Mouse (Mus musculus) liver, embryonic 15.5 days (tissue): Measurements from ENCODE around the gene Gpr65. TPM values are rescaled to one million over a fixed set of nuclear protein-coding genes. Genes with fewer than 3 reads are reported as not detected.

Experiments
- ATAC-seq: fragments of 200-750 bp; cut with Nextera tagmentation; 2 replicates; pipeline ENCODE4 v1.8.0; 2017; ENCODE audit warnings: moderate number of reproducible peaks, mild to moderate bottlenecking, moderate library complexity; ENCODE audit not compliant: insufficient read depth
- H3K27ac ChIP-seq: fragments of 300-500 bp; sonication (generic); replicated peaks from 2 replicates; pipeline ENCODE4 v1.5.1; 2015; ENCODE audit warnings: mild to moderate bottlenecking, inconsistent platforms
- H3K27me3 ChIP-seq: fragments of 300-500 bp; sonication (generic); 2 replicates; pipeline ENCODE4 v1.6.1; 2015; ENCODE audit warnings: mild to moderate bottlenecking, inconsistent platforms
- H3K36me3 ChIP-seq: fragments of 300-500 bp; sonication (generic); replicated peaks from 2 replicates; pipeline ENCODE4 v1.6.1; 2015; ENCODE audit warnings: moderate library complexity, mild to moderate bottlenecking, inconsistent platforms
- H3K4me1 ChIP-seq: fragments of 300-500 bp; sonication (generic); replicated peaks from 2 replicates; pipeline ENCODE4 v1.6.1; 2015; ENCODE audit warnings: inconsistent platforms
- H3K4me2 ChIP-seq: fragments of 300-500 bp; sonication (generic); 2 replicates; pipeline ENCODE4 v1.6.1; 2015; ENCODE audit warnings: moderate library complexity, mild to moderate bottlenecking, inconsistent platforms
- H3K4me3 ChIP-seq: fragments of 300-500 bp; sonication (generic); replicated peaks from 2 replicates; pipeline ENCODE4 v1.5.1; 2015; ENCODE audit warnings: mild to moderate bottlenecking, inconsistent platforms
- H3K9ac ChIP-seq: fragments of 300-500 bp; sonication (generic); 2 replicates; pipeline ENCODE4 v1.6.1; 2015; ENCODE audit warnings: moderate library complexity, mild to moderate bottlenecking, inconsistent platforms
- H3K9me3 ChIP-seq: fragments of 300-500 bp; sonication (generic); replicated peaks from 2 replicates; pipeline ENCODE4 v1.6.1; 2016; ENCODE audit warnings: inconsistent platforms
- WGBS: fragments of 180-500 bp; shearing (Covaris S2); methylation state at CpG from one replicate; pipeline ENCODE4 v1.1.7; 2015; ENCODE audit warnings: mixed read lengths; ENCODE audit not compliant: insufficient replicate concordance; 5-methylcytosine and 5-hydroxymethylcytosine counted together
- polyA plus RNA-seq: library from polyadenylated mRNA; unstranded; fragments of >200 nt; fragmentation: Nextera tagmentation; extraction: Ambion mirVana; gene quantifications from 2 replicates; pipeline ENCODE4 v1.2.1, GENCODE M21; 2015

Gene Gpr65
- polyA plus RNA-seq, 1 experiment from 2014 or later: 3.3 TPM

DNA sequence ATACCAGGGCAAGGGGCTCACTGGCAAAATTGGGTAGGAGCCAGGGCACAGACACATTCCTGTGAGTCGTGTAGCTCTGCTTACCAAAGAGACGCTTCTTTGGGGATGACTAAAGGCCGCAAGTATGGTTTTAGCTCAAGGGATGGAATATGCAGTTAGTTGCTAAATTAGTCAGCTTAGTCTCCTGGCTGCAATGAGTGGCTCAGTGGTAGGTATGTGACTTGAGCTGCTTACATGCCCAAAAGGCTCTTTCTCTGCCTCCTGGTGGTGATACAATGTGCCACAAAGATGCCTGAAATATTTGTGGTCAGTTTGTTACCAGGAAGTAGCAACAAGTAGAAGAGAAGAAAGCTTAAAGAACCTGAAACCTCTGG lies 15.0 kb downstream of the Gpr65 start:
- Histone ChIP-seq H3K4me2 (no peak overlapping the region), H3K4me3 (no peak overlapping the region), H3K9ac (no peak overlapping the region), H3K27ac (no peak overlapping the region), H3K36me3 (no peaks in the 10 kb centered on the region), H3K27me3 (no peaks in the 10 kb centered on the region), H3K9me3 (no peaks in the 10 kb centered on the region), H3K4me1 (no peaks in the 10 kb centered on the region)
- 42% methylated on average over 3 of the region's 3 CpGs for WGBS
- ATAC-seq: peak; percentile 42; the same call in 1 of the 2 replicates

DNA sequence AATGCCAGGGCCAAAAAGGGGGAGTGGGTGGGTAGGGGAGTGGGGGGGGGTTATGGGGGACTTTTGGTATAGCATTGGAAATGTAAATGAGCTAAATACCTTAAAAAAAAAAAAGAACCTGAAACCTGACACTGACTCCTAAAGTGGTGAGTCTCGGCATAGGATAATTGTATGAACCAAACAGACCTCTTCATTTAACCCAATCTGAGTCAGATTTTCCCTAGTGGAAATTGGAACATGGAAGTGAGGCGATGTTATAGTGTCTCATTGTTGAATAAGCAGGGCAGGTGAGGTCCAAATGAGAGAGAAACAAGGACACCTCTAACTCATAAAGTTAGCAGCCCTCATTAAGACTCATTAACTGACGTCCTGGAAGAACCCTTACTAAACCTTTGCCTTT lies 16.0 kb downstream of the Gpr65 start:
- no peak overlapping the region for H3K27ac ChIP-seq
- H3K4me3 ChIP-seq: no peak overlapping the region
- WGBS: 63% methylated on average over 3 of the region's 3 CpGs
- ATAC-seq: no peak
- H3K9ac ChIP-seq: no peak overlapping the region
- H3K9me3 ChIP-seq: no peaks in the 10 kb centered on the region
- H3K4me1 ChIP-seq: no peaks in the 10 kb centered on the region
- no peaks in the 10 kb centered on the region for H3K27me3 ChIP-seq
- H3K36me3 ChIP-seq: no peaks in the 10 kb centered on the region
- H3K4me2 ChIP-seq: no peak overlapping the region

DNA sequence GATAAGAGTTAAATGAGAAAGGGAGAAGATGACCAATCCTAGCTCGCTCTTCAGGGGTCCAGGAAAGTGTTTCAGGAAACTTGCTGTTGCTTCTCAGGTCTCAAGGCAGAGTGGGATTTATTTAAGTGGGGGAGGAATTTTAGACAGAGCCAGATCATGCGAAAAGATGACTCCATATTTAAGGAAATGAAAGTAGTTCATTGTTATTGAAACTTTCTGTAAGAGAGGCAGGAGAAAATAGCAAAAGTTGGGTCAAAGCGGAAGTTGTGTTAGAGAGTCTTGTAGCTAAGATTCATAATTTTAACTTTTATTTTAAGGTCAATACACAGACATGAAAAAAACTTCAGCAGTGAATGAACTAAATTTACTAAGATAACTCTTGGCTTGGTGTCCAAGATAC lies 22.0 kb downstream of the Gpr65 start:
- H3K4me3 ChIP-seq: no peak overlapping the region
- H3K36me3 ChIP-seq: no peaks in the 10 kb centered on the region
- H3K4me2 ChIP-seq: no peak overlapping the region
- H3K4me1 ChIP-seq: no peaks in the 10 kb centered on the region
- no peak overlapping the region for H3K27ac ChIP-seq
- H3K9me3 ChIP-seq: no peaks in the 10 kb centered on the region
- no peak for ATAC-seq
- H3K9ac ChIP-seq: no peak overlapping the region
- WGBS: 65% methylated on average over 3 of the region's 3 CpGs
- no peaks in the 10 kb centered on the region for H3K27me3 ChIP-seq

DNA sequence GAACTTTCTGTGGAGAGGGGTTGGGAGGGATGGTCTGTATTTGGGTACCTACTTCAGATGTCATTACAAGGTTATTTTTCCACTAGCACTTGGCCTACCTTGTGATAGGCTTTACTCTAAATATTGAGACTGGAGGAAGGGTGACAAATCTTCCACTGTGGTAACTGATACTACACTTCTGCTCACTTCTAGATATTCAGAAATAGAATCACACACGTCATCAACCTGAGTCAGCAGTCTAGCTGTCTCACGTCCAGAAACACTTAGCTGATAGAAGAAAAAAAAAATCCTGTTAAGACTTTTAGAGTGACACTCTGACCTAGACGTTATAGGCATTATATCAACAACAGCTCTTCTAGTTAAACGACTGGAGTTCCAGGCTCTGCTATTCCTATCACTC lies 23.8 kb downstream of the Gpr65 start:
- no peaks in the 10 kb centered on the region for H3K4me1 ChIP-seq
- no peak for ATAC-seq
- H3K27ac ChIP-seq: no peak overlapping the region
- no peaks in the 10 kb centered on the region for H3K27me3 ChIP-seq
- WGBS: 34% methylated on average over 4 of the region's 4 CpGs
- H3K36me3 ChIP-seq: no peaks in the 10 kb centered on the region
- H3K9ac ChIP-seq: no peak overlapping the region
- no peaks in the 10 kb centered on the region for H3K9me3 ChIP-seq
- H3K4me3 ChIP-seq: no peak overlapping the region
- H3K4me2 ChIP-seq: no peak overlapping the region

DNA sequence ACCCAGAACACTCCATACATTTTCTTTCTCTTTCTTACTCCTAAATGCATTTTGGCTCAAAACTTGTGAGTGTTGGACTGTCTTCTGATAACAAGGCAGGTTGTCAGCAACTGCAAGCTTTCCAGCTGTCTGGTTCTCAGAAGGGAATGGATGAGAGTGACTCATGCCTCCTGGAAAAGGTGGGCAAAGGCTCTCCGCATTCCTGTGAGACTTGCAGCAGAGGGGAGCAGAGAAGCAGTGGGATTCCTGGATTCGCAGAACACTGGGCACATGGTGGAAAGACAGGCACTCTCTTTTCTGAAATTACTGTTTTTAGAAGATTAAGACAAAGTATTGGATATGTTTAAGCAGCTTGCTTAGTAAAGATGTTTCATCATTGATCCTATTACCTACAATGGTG lies 25.8 kb downstream of the Gpr65 start:
- WGBS: 54% methylated on average over 2 of the region's 2 CpGs
- Histone ChIP-seq H3K27ac (no peak overlapping the region), H3K4me1 (no peaks in the 10 kb centered on the region), H3K9ac (no peak overlapping the region), H3K4me3 (no peak overlapping the region), H3K4me2 (no peak overlapping the region), H3K27me3 (no peaks in the 10 kb centered on the region), H3K9me3 (no peaks in the 10 kb centered on the region), H3K36me3 (no peaks in the 10 kb centered on the region)
- ATAC-seq: no peak

DNA sequence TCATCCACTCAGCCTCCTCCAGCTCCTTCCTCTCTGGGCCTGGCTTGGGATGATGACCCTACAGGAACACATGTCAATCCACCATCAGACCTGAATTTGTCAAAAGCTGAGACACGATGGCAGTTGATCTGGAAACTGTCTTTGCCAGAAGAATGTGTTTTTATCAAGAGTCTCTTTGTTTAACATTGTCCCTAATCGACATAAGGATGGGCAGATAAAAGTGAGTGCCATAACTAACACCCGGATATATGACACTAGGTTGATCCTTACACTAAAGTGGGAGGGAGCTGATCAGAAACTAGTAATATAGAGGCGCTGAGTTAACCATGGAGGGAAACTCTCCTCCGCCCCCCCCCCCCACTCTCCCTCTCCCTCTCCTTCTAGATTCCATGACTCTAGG lies 33.5 kb downstream of the Gpr65 start:
- Histone ChIP-seq H3K4me3 (no peak overlapping the region), H3K27me3 (no peaks in the 10 kb centered on the region), H3K27ac (no peak overlapping the region), H3K9ac (no peak overlapping the region), H3K4me1 (no peaks in the 10 kb centered on the region), H3K4me2 (no peak overlapping the region), H3K36me3 (no peaks in the 10 kb centered on the region), H3K9me3 (no peaks in the 10 kb centered on the region)
- ATAC-seq: no peak
- WGBS: 46% methylated on average over 5 of the region's 5 CpGs

DNA sequence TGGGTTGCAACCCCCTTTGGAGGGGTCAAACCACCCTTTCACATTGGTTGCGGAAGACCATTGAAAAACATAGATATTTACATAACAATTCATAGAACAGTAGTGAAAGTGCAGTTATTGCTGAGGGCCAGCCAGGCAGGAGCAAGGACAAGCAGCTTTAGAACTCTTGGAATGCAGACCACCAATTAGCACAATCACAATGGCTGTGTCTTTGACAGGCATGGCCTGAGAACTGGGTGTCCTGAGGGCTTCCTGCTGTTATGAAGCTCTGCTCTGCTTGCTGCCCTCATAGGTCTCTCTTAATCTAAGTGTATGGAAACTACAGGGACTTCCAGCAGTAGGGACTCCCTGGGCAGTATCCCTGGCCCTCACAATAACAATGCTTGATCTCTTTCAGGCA lies 34.6 kb downstream of the Gpr65 start:
- H3K27ac ChIP-seq: no peak overlapping the region
- H3K27me3 ChIP-seq: no peaks in the 10 kb centered on the region
- no peak for ATAC-seq
- H3K9me3 ChIP-seq: no peaks in the 10 kb centered on the region
- H3K4me3 ChIP-seq: no peak overlapping the region
- H3K9ac ChIP-seq: no peak overlapping the region
- WGBS: 86% methylated on average over 1 of the region's 1 CpGs
- no peaks in the 10 kb centered on the region for H3K4me1 ChIP-seq
- no peak overlapping the region for H3K4me2 ChIP-seq
- no peaks in the 10 kb centered on the region for H3K36me3 ChIP-seq

DNA sequence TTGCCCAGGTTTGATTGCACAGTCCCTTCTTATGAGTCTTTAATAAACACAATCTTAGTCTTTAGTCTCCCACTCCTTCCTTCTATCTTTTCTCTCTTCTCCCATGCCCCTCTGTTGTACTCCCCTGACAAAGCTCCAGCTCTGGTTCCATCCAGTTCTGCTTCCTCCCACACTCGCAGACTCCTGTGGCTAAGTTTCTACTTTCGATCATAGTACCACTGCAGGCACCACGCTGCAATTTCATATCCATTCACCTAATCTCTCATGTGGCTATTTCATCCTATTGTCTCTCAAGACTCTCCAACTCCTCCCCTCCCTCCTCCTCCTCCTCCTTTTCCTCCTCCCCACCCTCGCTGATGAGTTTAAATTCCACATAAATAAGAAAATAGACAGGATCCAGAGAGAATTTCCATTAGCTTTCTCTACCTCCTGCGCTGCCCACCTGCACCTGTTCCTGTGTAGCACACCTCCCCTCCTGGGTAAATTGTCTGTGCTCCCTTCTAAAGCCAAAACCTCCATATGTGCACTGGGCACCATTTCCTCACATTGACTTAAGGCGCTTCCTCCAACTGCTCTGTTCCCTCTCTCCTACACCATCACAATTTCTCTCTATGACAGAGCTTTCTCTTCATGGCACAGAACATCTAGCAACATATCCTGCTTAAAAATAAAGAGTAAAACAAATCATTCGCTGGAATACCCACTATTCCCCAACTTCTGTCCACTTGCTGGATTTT lies 38.9 kb downstream of the Gpr65 start:
- H3K4me1 ChIP-seq: no peaks in the 10 kb centered on the region
- no peak overlapping the region for H3K27ac ChIP-seq
- no peak overlapping the region for H3K9ac ChIP-seq
- no peak overlapping the region for H3K4me3 ChIP-seq
- no peaks in the 10 kb centered on the region for H3K27me3 ChIP-seq
- no peaks in the 10 kb centered on the region for H3K36me3 ChIP-seq
- H3K9me3 ChIP-seq: no peaks in the 10 kb centered on the region
- ATAC-seq: no peak
- WGBS: 64% methylated on average over 7 of the region's 7 CpGs
- no peak overlapping the region for H3K4me2 ChIP-seq

DNA sequence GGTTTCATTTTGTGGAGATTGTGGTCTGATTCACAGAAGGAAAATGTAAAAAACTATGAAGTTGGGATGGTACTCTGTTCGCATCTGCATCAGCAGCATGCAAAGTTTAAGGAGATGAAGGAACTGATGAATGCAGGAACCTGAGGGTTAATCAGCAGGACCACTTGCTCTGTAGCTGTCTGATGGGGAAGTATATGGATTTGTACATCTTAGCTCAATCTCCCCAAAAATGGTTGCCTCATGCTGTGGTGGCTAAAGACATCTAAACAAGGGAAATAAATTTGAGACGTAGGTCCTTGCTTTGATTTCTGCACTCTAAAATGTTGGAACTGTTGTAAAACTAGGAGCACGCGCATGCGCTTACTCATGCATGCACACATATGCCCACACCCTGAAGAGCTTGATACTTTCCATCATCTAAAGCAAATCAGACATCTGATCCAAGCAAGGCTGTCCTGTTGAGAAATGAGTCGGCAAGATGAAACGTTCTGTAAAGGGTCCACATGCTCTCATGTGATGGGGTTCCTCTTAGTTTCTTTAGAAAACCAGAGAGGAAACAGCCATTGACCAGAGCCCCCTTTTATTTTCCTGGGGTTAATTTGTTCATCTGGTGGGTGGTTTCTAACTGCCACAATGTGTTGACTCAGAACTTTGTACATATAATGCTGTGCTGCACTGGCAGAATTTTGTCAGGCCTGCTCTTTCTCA lies 43.1 kb downstream of the Gpr65 start:
- no peaks in the 10 kb centered on the region for H3K36me3 ChIP-seq
- H3K9ac ChIP-seq: no peak overlapping the region
- no peaks in the 10 kb centered on the region for H3K9me3 ChIP-seq
- H3K27me3 ChIP-seq: no peaks in the 10 kb centered on the region
- H3K4me1 ChIP-seq: no peaks in the 10 kb centered on the region
- H3K4me3 ChIP-seq: no peak overlapping the region
- H3K4me2 ChIP-seq: no peak overlapping the region
- 53% methylated on average over 7 of the region's 7 CpGs for WGBS
- no peak overlapping the region for H3K27ac ChIP-seq
- no peak for ATAC-seq

DNA sequence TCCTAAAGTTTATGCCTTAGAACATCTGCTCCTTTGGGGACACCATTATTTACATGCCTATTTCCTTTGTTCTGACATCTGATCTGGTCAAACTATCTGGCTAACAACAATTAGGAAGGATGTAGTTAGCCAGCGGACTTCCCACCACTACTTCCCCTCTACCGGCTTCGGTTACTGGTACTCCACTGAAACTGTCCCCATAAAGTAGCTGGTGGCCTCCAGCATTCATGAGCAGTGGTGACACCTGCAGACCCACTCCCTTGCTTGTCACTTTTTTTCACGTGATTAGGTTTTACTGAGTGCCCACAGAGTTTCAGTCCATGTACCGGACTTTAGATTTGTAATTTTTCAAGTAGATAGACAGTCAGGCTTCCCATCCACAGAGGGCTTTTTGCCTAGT lies 47.5 kb downstream of the Gpr65 start:
- no peak overlapping the region for H3K9ac ChIP-seq
- no peak overlapping the region for H3K4me2 ChIP-seq
- H3K4me1 ChIP-seq: no peaks in the 10 kb centered on the region
- H3K4me3 ChIP-seq: no peak overlapping the region
- no peaks in the 10 kb centered on the region for H3K27me3 ChIP-seq
- H3K9me3 ChIP-seq: no peaks in the 10 kb centered on the region
- WGBS: 16% methylated on average over 5 of the region's 5 CpGs
- no peak for ATAC-seq
- H3K36me3 ChIP-seq: no peaks in the 10 kb centered on the region
- H3K27ac ChIP-seq: no peak overlapping the region

DNA sequence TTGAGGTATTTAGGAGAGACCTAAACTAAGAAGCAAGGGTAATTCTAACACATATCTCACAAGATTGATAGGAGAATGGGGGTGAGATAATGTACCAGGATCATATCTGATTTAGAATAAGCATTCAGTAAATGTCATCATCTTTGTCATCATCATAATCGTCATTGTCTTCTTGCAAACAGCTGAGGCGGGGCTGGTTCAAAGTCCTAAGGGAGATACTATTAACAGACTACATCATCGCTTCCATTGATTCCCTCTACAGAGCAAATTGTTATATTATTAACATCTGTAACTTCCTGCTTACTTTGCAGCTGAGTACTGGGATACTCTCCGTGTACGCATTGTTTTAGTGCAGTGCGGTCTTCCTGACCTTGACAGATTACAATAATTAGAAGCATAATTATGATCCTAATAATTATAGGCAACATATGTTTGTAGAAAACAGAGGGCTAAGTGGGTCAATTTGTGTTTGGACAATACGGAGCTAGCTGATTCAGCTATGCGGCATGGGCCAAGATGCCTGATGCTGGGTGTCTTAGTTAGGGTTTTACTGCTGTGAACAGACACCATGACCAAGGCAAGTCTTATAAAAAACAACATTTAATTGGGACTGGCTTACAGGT lies 49.4 kb downstream of the Gpr65 start:
- no peak for ATAC-seq
- no peaks in the 10 kb centered on the region for H3K36me3 ChIP-seq
- no peak overlapping the region for H3K4me2 ChIP-seq
- H3K27me3 ChIP-seq: no peaks in the 10 kb centered on the region
- H3K27ac ChIP-seq: no peak overlapping the region
- H3K9me3 ChIP-seq: no peaks in the 10 kb centered on the region
- no peak overlapping the region for H3K4me3 ChIP-seq
- 80% methylated on average over 8 of the region's 8 CpGs for WGBS
- H3K9ac ChIP-seq: no peak overlapping the region
- no peaks in the 10 kb centered on the region for H3K4me1 ChIP-seq
